Mouse (Mus musculus) cerebellum, adult 2 months (tissue): ENCODE results near the gene Olfr1339. TPM values are rescaled to one million over a fixed set of nuclear protein-coding genes. Genes with fewer than 3 reads are reported as not detected.

ENCODE experiments used
- DNase-seq, 2 experiments: peaks; one replicate each; pipeline ENCODE4 v3.0.0; 2021
- H3K27ac ChIP-seq: fragments of 200-500 bp; 2 replicates; pipeline ENCODE4 v1.5.1; 2012; ENCODE audit warnings: low read length, control low read depth, inconsistent platforms; ENCODE audit not compliant: insufficient read depth
- H3K27me3 ChIP-seq: fragments of 200-500 bp; 2 replicates; pipeline ENCODE4 v1.6.1; 2012; ENCODE audit warnings: inconsistent platforms, mild to moderate bottlenecking, low read length, moderate library complexity; ENCODE audit not compliant: control insufficient read depth, insufficient read depth
- H3K4me1 ChIP-seq: fragments of 200-500 bp; 2 replicates; pipeline ENCODE4 v1.6.1; 2011; ENCODE audit warnings: low read length; ENCODE audit not compliant: control insufficient read depth, insufficient read depth
- H3K4me3 ChIP-seq: fragments of 200-500 bp; replicated peaks from 2 replicates; pipeline ENCODE3; 2011; ENCODE audit warnings: mild to moderate bottlenecking, low read depth, low read length, control low read depth; ENCODE audit not compliant: insufficient read depth
- CTCF ChIP-seq: fragments of 200-500 bp; IDR thresholded peaks from 2 replicates; pipeline ENCODE4 v1.5.1; 2011; ENCODE audit warnings: low read depth, mild to moderate bottlenecking, control low read depth, low read length, moderate library complexity, borderline replicate concordance; ENCODE audit not compliant: insufficient read depth
- POLR2A ChIP-seq: fragments of 200-500 bp; IDR thresholded peaks from 2 replicates; pipeline ENCODE4 v1.6.1; 2011; ENCODE audit warnings: low read length, control low read depth, borderline replicate concordance; ENCODE audit not compliant: insufficient read depth
- WGBS: fragments of 180-500 bp; shearing (Covaris S2); methylation state at CpG from one replicate; pipeline ENCODE4 v1.1.7; 2018; 5-methylcytosine and 5-hydroxymethylcytosine counted together
- polyA plus RNA-seq: library from polyadenylated mRNA; depleted of rRNA; stranded (reverse); fragments of >200 nt; gene quantifications from 2 replicates; pipeline ENCODE4 v1.2.3, GENCODE M21; 2012; rRNA removed

Olfr1339 gene
- polyA plus RNA-seq, 1 experiment = not detected

- Histone ChIP-seq H3K4me3 (no peak overlapping the region), H3K27me3 (no peaks in the 10 kb centered on the region), H3K27ac (no peak overlapping the region), H3K4me1 (no peaks in the 10 kb centered on the region)
- no peak for DNase-seq
- TF ChIP-seq CTCF = no peak
- TF ChIP-seq POLR2A = no peak
- WGBS = 59% methylated on average over 10 of the region's 10 CpGs
Observed at GRCm38 (mm10) chr4:118721742-118722483, 10.1 kb upstream of the Olfr1339 start.

- WGBS = 70% methylated on average over 3 of the region's 3 CpGs
- H3K27me3 ChIP-seq = no peaks in the 10 kb centered on the region; the same call in 1 of the 2 replicates
- TF ChIP-seq CTCF (no peak), POLR2A (no peak)
- H3K27ac ChIP-seq = no peak overlapping the region
- no peak overlapping the region for H3K4me3 ChIP-seq
- DNase-seq = no peak
- H3K4me1 ChIP-seq = no peaks in the 10 kb centered on the region; the same call in 1 of the 2 replicates
Observed at GRCm38 (mm10) chr4:118739574-118739973, 7.6 kb downstream of the Olfr1339 start.

- Histone ChIP-seq H3K27me3 (no peaks in the 10 kb centered on the region; the same call in 1 of the 2 replicates), H3K27ac (no peak overlapping the region), H3K4me3 (no peak overlapping the region), H3K4me1 (no peaks in the 10 kb centered on the region; the same call in 1 of the 2 replicates)
- 40% methylated on average over 11 of the region's 11 CpGs for WGBS
- no peak for DNase-seq
- TF ChIP-seq CTCF = no peak
- TF ChIP-seq POLR2A = no peak
Observed at GRCm38 (mm10) chr4:118740988-118741698, 9.2 kb downstream of the Olfr1339 start.

DNA sequence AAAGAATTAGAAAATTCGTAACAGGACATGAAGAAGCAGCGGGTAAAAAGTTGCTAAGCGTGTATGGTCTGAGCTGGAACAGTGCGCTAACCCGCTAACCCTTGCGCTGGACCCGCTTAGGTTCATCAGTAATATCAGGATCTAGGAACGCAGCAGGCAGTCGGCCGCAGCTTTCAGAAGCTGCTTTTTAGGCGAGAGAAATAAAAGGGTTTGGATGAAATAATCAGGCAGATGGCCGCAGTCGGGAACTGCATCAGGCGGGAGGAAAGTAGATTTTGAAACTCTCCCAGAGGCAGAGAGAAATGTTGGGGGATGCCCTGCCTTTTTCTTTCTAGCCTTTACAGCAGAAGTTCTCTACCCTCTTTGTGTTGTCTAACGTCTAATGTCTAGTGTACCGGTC is 9.9 kb downstream of the Olfr1339 start:
- Histone ChIP-seq H3K27me3 (no peaks in the 10 kb centered on the region; the same call in 1 of the 2 replicates), H3K27ac (no peak overlapping the region), H3K4me1 (no peaks in the 10 kb centered on the region; the same call in 1 of the 2 replicates), H3K4me3 (no peak overlapping the region)
- TF ChIP-seq CTCF (no peak), POLR2A (no peak)
- DNase-seq = peak in 1 of 2 experiments; percentile 20
- WGBS = 4% methylated on average over 16 of the region's 16 CpGs

DNA sequence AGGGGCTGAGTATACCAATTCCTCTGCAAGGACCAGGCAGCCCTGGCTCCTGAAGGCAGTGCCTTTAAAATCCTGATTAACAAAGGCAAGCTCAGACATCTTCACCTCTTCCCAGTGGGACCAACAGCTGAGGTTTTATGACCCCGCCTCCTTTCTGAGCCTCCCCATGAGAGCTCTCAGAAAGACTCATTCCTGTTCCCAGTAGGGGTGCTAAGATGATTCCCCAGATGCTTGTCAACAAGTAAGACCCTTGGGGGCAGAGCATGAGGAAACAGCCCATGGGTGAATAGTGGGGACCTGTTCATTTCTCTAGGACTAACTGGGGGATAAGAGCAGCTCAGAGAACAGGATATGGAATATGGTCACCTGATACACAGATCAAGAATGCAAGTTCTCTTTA is 26.7 kb downstream of the Olfr1339 start, which contains the start of gene Olfr1338:
TSS of gene Olfr1338 (minus strand) at position 101 of the 400 bp plus-strand sequence.
- Histone ChIP-seq H3K4me3 (no peak within 1 kb of the TSS), H3K27me3 (no peaks in the 10 kb centered on the region), H3K4me1 (no peaks in the 10 kb centered on the region), H3K27ac (no peak within 1 kb of the TSS)
- 96% methylated on average over 1 of the region's 1 CpGs for WGBS
- no peak for TF ChIP-seq POLR2A
- TF ChIP-seq CTCF = no peak
- DNase-seq = no peak

DNA sequence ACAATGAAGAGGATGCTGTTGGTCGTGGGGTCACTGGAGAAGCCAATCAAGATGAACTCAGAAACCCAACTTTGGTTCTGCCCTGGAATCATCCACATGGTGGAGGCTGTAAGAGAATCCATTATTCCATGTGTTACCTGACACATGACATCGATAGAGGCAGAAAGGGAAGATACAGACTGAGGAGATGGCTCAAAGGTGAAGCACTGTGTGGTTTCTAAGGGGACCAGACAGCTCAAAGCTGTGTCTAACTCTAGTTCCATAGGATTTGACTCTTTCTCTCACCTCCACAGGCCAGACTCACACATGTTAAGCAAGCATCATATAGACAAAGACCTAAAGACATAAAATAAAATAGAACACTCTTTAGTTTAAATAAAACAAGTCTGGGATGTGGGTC is 50.5 kb downstream of the Olfr1339 start, which contains the start of gene Olfr1337:
TSS of gene Olfr1337 (minus strand) at position 101 of the 400 bp plus-strand sequence.
- DNase-seq = no peak
- Histone ChIP-seq H3K4me3 (no peak within 1 kb of the TSS), H3K4me1 (no peaks in the 10 kb centered on the region), H3K27ac (no peak within 1 kb of the TSS), H3K27me3 (no peaks in the 10 kb centered on the region)
- no peak for TF ChIP-seq POLR2A
- TF ChIP-seq CTCF = no peak
- WGBS = 69% methylated on average over 2 of the region's 2 CpGs

Other genes with a start within 250 kb of the Olfr1339 start
- gene Tie1, start 242.1 kb upstream of the Olfr1339 start, polyA plus RNA-seq = 10.7 and 12.8 TPM in 2 replicates
- not detected in 2 replicates for gene 2610528J11Rik, start 205.2 kb upstream of the Olfr1339 start, polyA plus RNA-seq
- 43.5 and 60.1 TPM in 2 replicates for gene Tmem125, start 188.1 kb upstream of the Olfr1339 start, polyA plus RNA-seq
- gene Cfap57, start 111.4 kb upstream of the Olfr1339 start, polyA plus RNA-seq = 0.27 and 0.36 TPM in 2 replicates
- 61.9 and 64.0 TPM in 2 replicates for gene Ebna1bp2, start 111.4 kb upstream of the Olfr1339 start, polyA plus RNA-seq
- not detected in 2 replicates for gene Olfr62, start 73.2 kb upstream of the Olfr1339 start, polyA plus RNA-seq
- not detected in 2 replicates for gene Olfr1342, start 39.4 kb upstream of the Olfr1339 start, polyA plus RNA-seq
- gene Olfr1341, start 28.7 kb upstream of the Olfr1339 start, polyA plus RNA-seq = not detected in 2 replicates
- not detected in 2 replicates for gene Olfr1340, start 12.0 kb upstream of the Olfr1339 start, polyA plus RNA-seq
- not detected in 2 replicates for gene Olfr1338, start 26.6 kb downstream of the Olfr1339 start, polyA plus RNA-seq
- gene Olfr1337, start 50.4 kb downstream of the Olfr1339 start, polyA plus RNA-seq = not detected in 2 replicates
- gene Olfr1335, start 77.8 kb downstream of the Olfr1339 start, polyA plus RNA-seq = not detected in 2 replicates
- gene Olfr1333, start 104.1 kb downstream of the Olfr1339 start, polyA plus RNA-seq = not detected in 2 replicates
- gene Olfr1331, start 132.5 kb downstream of the Olfr1339 start, polyA plus RNA-seq = not detected in 2 replicates
- not detected in 2 replicates for gene Olfr1330, start 156.4 kb downstream of the Olfr1339 start, polyA plus RNA-seq
- gene Olfr1329, start 185.3 kb downstream of the Olfr1339 start, polyA plus RNA-seq = not detected in 2 replicates
- gene Olfr1328, start 206.4 kb downstream of the Olfr1339 start, polyA plus RNA-seq = not detected in 2 replicates
- 0.13 and 0.16 TPM in 2 replicates for gene Lao1, start 229.4 kb downstream of the Olfr1339 start, polyA plus RNA-seq